Mouse (Mus musculus) brain, adult 2 months (tissue): ENCODE measurements at regions not wholly inside any gene's neighbourhood (a gene's known extent, or its start where the extent isn't known, plus 50 kb on each side); places are given as distances from the start of the nearest gene placed in this dataset.

ENCODE experiments used
- DNase-seq: peaks from one replicate; pipeline ENCODE4 v3.0.0; 2011; ENCODE audit warnings: low read depth, low spot score

DNA sequence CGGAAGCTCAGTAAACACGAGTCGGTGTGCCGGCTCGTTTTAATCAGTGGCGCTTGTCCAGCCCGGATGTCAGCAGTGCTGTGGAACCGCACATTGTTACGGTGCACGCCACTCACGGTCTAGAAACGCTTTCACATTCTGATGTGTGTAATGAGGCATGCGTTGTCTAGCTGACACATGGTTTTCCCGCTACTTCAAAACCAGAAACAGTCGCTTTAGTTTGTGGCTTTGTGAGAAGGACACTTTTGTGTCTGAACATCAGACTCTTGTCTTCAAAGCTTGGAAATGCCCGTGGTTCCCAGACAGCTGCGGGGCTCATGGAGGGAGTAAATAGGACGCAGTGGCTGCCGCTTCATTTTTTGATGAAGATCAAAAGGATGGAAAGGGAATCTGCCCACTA is 77.0 kb upstream of the Lgr5 start:
- DNase-seq: peak; percentile 16

DNA sequence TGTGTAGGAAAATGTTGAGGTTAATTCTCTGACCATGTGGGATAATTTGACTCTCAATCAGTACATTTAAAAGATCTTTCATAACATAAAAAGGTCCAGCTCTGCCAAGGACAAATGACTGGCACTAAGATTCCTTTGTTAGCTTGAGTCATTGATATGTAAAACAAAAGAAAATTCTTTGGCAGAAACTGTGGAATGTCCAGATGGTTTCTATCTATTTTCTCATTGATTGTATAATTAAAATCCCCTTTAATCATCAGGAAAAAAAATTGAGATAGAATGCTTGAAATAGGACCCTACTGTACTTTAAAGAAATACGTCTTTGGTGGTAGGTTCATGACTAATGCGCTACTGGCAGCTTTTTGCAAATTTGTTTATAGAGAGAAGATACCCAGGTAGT is 89.1 kb upstream of the Lgr5 start:
- DNase-seq: no peak

DNA sequence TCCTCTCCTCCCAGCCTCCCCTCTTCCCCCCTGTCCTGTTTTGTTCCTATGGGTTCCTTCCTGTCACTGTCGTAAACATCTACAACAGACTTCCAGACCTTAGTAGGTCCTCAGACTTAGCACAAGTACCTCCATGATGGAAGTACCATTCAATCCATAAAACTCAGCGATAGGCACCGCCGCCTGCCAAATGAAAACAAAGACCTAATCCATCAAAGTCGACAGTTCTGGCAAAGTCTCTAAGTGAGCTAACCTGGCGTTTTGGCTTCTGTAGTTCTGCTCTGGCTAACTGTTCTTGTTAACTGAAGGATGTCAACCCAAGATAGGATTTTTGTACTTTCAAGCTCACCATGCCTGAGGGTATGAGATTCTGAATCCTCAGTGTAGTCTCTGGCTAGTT is 93.5 kb upstream of the Lgr5 start:
- no peak for DNase-seq

DNA sequence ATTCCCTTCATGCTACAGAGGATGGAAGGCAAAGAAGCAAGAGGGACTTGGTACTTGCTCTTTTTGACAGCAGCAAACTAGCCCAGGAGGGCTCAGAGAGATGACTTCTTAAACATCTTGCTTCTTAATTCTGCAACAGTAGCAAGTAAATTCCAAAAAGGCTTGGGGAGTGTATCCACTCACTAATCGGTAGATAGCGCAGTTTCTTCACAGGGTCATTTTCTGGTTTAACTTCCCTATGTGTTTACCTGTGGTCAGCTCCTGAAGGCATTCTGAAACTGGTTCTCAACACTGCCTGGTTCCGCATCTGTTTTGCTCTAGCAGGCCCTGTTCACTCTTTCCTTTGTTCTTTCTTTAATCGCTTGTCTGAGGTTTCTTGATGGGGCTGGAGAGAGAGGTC is 104.4 kb upstream of the Lgr5 start:
- no peak for DNase-seq

DNA sequence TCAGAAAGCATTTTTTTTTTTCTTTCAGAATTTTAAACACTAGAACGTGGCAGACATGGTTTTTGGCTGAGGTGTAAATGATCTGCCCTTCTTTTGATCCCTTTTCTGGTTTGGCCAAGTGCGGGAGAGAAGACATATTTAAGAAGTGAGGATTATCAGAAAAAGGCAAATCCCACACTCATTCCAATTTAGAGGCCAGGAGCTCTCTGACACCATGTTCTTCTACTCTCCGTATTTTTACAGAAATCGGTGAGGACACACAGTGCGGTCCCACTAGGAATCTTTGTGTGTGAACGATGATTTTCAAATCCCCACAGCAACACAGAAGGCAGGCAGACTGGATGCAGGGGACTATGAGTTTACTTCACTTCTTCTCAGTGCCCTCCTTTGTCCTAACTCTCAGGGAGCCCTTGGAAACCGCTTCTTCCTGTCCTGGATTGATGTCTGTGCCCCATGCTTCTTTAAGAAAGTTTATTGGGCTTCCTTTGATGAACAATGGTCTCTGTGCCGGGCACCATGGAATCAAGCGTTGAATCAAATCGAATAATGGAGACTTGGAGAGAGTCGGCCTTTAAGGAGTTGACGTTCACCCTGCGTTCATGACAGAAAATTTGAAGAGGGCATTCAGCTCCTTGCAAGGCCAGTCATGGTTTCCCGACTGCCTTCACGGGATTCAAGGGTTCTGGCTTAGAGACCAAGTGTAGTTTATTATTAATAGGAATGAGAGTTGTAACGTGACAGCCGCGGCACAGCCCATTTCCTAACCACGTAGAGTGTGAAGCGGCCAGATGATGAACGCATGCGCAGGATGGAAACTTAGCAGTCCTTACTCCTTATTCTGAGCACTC is 106.6 kb upstream of the Lgr5 start:
- no peak for DNase-seq

DNA sequence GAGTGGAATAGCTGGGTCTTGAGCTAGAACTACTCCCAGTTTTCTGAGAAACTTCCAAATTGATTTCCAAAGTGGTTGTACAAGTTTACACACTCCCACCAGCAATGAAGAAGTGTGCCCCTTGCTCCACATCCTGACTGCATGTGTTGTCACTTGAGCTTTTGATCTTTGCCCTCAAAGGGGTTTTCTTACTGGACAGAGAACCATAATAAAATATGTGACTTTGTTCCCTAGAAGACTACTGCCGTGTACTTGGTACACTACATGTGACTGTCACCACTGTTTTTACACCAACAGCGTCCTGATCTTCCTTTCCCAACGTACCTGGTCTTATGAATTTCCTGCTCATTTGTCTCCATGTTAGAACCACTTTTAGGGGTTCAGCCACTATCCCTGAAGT is 114.3 kb upstream of the Tspan8 start:
- no peak for DNase-seq

DNA sequence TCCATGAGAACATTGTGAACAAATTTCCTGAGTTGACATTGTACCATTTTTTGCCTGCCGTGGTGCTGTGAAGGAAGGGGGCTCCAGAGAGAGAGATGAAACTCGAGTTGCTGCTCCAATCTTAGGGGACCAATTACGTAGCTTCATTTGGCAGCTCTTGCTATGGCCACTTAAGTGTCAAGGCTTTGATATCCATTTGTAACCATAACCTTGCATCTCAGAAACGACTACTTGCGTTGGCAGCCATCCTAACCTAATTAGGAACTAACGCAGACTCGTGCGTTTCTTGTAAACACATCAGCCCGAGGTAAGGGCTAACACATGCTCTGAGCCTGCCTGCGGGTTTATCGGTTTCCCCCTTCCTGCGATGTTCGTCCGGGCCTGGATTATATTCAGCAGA is 108.0 kb upstream of the Tspan8 start:
- DNase-seq: no peak

DNA sequence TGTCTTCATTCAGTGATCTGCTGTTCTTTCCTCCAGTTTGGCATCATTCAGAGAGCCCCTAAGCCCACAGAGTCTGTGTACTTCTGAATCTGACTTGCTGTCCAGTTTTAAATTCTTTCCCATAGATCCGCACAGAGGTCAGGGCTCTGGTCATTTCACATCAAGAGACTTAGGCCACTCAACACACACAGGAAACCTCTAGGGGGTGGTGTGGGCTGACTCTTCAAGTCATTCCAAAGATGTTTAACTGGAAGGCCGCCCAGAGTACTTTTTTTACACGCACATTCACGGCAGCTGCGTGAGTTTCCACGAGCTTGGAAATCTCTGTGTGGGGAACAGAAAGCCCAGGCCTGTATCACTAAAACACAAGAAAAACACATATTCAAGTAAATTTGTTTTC is 102.7 kb upstream of the Tspan8 start:
- DNase-seq: peak; percentile 7

DNA sequence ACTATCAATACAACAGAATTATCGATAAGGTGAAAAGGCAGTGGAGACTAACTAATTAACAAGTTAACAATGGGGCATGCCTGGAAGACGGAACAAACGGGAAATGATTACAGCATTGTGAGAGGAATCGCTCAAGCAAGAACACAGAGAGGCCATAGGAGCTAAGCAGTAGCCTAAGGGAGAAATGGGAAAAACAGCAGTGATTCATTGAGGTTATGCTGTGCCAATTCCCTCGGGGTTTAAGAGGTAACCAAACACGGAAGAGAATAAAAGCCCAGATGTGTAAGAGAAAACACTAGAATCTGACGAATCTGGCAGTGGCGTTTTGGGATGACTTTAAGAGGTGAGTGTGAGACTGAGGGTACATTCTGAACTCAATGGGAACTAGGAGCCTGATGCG is 100.5 kb upstream of the Tspan8 start:
- DNase-seq: no peak

DNA sequence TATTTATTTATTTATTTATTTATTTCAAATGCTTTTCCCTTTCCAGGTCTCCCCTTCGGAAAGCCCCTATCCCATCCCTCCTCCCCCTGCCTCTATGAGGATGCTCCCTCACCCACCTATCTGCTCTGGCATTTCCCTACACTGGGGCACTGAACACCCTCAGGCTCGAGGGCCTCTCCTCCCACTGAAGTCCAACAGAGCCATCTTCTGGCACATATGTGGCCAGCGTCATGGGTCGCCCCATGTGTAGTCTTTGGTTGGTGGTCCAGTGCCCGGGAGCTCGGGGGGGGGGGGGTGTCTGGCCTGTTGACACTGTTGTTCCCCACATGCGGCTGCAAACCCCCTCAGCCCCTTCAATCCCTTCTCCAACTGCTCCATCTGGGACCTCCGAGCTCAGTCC is 99.6 kb upstream of the Tspan8 start:
- DNase-seq: no peak

DNA sequence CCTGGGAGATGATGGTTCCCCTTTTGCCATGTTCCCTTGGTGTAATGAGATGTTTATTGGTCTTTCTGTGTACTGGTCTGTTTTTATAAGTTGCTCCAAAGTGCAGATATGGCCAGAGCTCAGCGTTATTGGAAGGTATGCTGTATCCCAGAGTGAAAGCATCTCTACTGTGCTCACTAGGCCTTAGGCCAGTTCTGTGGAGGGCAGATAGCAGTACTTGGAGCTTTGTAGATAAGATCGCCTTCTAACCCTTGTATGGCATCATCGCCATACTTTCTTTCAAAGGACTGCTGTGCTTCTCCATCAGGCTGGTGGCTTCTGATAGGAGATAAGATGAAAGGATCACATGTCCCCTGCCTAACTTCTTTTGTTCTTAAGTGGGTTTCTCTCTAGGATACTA is 94.0 kb upstream of the Tspan8 start:
- no peak for DNase-seq

DNA sequence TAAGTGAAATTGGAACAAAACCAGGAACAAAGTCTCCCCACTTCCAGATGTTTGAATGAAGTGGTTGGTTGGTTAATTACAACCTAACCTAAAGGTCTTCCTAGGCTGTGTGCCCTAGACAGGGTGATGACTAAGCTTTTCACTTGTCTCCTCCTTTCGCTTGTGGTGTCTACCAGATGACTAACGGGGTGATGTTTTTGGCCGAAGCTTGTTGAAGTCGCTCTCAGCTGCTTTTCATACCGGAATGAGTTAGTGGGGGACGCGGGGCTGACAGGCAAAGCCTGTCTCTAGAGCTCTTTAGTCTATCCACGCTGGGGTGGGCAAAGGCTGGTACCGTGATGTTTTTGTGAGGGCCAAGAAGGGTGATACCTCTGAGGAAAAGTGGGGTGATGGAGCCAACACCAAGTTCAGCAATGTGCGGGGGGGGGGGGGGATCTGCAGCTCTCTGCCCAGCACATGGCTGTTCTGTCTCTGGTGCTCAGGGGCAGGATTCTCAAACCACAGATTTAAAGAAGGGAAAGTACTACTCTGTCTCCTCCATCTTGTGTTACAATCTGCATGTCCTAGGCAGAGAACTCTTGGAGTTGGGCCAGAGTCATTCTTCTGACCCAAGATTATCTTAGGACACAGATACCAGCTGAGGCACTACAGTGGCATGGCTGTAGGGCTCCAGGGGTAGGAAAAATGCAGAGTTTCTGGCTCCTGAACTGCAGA is 73.8 kb upstream of the Tspan8 start:
- DNase-seq: peak; percentile 13

DNA sequence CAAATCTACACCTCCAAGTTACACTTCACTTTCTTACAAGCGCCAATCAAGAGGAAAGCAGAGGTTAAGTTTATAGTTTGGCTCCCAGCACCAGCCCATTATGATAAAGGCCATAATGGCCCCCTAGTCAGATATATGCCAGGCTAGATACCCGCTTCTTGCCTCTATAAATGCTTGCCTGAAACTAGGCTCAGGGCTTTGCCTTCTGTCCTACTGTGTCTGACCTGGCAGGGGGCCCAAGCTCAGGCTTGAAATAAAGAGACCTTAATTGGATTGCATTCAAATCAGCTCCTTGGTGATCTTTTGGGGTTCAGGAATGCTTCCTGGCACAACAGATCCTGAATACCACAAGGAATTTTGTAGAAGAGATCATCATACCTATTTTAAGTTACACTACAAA is 66.8 kb upstream of the Tspan8 start:
- DNase-seq: no peak

DNA sequence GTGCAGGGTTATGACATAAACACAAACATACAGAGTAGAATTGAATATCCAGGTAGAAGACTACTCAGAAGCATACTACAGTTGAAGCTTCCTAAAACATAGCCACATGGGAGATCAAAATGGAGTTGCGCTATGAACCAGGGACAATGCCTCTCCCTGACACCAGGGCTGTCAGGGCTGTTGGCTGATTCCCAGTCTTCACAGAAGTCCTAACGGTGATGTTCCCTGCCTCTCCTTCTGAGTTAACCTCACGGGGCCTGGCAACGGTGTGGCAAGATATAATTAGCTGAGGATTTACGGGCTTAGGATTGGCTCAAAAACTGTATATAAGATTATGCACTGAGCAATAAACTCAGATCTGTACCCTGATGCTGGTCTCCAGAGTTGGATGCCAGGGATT is 66.4 kb upstream of the Tspan8 start:
- no peak for DNase-seq

DNA sequence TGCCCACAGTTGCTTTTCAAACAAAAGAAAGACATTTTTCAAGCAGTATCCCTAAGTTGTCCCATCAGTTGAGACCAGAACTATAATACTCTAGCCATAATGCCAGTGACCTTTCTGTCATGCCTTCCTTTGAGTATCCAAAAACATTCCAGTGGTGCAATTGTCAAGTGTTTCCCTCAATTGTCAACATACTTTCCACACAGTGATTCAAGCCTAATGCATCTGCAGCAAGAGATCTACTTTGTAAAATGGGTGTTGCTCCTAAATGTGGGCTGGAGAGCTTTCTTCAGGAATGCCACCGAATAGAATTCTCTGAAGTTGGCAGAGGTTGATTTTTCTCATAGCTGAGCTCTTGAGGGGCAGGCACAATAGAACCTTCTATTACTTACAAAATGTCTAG is 58.0 kb upstream of the Tspan8 start:
- DNase-seq: no peak
